Mouse (Mus musculus) brain, adult 2 months (tissue): ENCODE data around the gene Otog.

Experiments
- DNase-seq: peaks from one replicate; pipeline ENCODE4 v3.0.0; 2011; ENCODE audit warnings: low read depth, low spot score

Otog gene

GRCm38 (mm10) chr7:46240696-46241095 is at the start of gene Otog:
Gene Otog (plus strand): TSS chr7:46240987.
- DNase-seq = no peak

GRCm38 (mm10) chr7:46195356-46195755 is 45.4 kb upstream of the Otog start:
- DNase-seq = no peak

GRCm38 (mm10) chr7:46200021-46200420 is 40.8 kb upstream of the Otog start:
- DNase-seq = no peak

- DNase-seq = no peak
These were observed 39.1 kb upstream of the Otog start for GRCm38 (mm10) chr7:46201649-46202048.

- peak; percentile 45 for DNase-seq
These were observed 36.7 kb upstream of the Otog start for GRCm38 (mm10) chr7:46204046-46204471.

GRCm38 (mm10) chr7:46204775-46205174 is 36.0 kb upstream of the Otog start:
- peak; percentile 42 for DNase-seq

- peak; percentile 27 for DNase-seq
These were observed 32.7 kb upstream of the Otog start for GRCm38 (mm10) chr7:46208131-46208530.

- DNase-seq = no peak
These were observed 30.5 kb upstream of the Otog start for GRCm38 (mm10) chr7:46210276-46210675.

- DNase-seq = no peak
These were observed 24.3 kb upstream of the Otog start for GRCm38 (mm10) chr7:46216481-46216880.

GRCm38 (mm10) chr7:46218415-46218814 is 22.4 kb upstream of the Otog start:
- peak; percentile 27 for DNase-seq

- no peak for DNase-seq
These were observed 20.1 kb upstream of the Otog start for GRCm38 (mm10) chr7:46220591-46221129.

- DNase-seq = peak; percentile 79
These were observed 14.5 kb upstream of the Otog start for GRCm38 (mm10) chr7:46226253-46226652.

- DNase-seq = peak; percentile 63
These were observed 13.9 kb upstream of the Otog start for GRCm38 (mm10) chr7:46226936-46227335.

GRCm38 (mm10) chr7:46235948-46236347 is 4.8 kb upstream of the Otog start:
- DNase-seq = no peak

GRCm38 (mm10) chr7:46236363-46236762 is 4.4 kb upstream of the Otog start:
- DNase-seq = no peak

GRCm38 (mm10) chr7:46237192-46237591 is 3.6 kb upstream of the Otog start:
- DNase-seq = no peak

- DNase-seq = no peak
These were observed 2.4 kb upstream of the Otog start, which contains the start of gene Ush1c for GRCm38 (mm10) chr7:46238346-46238745. Gene Ush1c (minus strand): TSS chr7:46238503.

- DNase-seq = peak; percentile 54
These were observed 696 bp upstream of the Otog start for GRCm38 (mm10) chr7:46240091-46240490.

- DNase-seq = no peak
These were observed 6.1 kb downstream of the Otog start for GRCm38 (mm10) chr7:46246876-46247275.

GRCm38 (mm10) chr7:46247606-46248005 is 6.8 kb downstream of the Otog start:
- no peak for DNase-seq

- no peak for DNase-seq
These were observed 11.1 kb downstream of the Otog start for GRCm38 (mm10) chr7:46251841-46252240.

GRCm38 (mm10) chr7:46276156-46276555 is 35.4 kb downstream of the Otog start:
- DNase-seq = no peak

- peak; percentile 91 for DNase-seq
These were observed 39.2 kb downstream of the Otog start for GRCm38 (mm10) chr7:46279946-46280345.

GRCm38 (mm10) chr7:46280896-46281295 is 40.1 kb downstream of the Otog start:
- no peak for DNase-seq
